Mouse (Mus musculus) adipocyte (in vitro differentiated cells): Measurements from ENCODE around the gene Lrrc17.

Experiments used
- DNase-seq: peaks from one replicate; pipeline ENCODE4 v3.0.0-alpha.2; 2016; ENCODE audit warnings: low spot score

Gene Lrrc17

DNA sequence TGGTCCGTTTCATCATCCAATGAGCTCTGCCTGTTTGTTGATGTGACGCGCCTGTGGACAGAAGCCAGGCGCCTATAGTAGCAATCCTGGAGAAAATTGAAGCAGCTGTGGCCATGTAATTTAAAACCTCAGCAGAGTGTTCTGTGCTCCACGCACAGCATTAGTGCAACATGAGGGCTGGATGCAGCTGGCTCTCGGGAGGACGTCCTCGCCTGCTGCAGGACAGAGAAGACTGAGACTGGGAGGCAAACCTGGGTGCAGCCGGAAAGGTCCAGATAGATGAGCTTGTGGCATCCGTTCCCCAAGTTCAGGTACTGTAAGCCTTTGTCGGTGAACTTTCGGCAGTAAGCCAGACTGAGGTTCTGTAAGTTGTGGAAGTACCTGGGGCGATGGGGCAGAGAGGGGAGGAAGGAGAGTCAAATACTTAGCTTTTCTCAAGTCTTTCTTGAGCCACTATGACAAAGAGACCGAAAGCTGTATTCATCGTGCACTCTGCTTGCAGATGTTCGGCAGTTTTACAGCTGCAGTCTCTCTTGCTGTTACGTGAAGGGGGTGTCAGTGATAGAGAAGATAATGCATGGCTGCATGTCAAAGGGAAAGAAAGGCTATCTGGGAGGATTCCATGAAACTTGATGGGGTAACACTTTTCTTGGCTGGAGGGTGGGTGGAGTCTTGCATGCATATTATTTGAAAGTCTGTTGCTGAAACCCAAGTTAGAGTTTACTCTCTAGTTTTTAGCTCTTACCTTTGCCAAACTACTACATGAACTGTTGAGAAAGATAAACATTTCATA, at the start of gene Lrrc17:
Gene Lrrc17, plus strand, starts transcription at position 151 of the 793 bp plus-strand sequence.
- DNase-seq, result peak; percentile 64

DNA sequence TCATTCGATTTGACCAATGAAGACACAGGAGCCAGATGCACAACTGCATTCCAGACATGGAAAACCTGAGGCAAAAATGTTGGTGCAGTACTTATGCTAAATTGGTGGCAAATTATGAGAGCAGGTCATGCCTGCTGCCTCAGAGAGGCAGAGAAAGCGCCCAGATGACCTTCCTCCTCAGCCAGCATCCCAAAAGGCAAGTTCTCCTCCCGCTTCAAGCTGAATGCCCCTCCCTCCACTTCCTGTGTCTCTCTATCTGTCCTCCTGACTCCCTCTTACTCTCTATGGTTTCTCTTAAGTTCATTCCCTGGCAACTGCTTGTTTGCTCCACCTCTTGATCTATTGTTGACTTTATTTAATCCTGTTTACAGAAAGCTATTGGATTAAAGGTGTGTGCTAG, 48.6 kb upstream of the Lrrc17 start:
- no peak for DNase-seq

DNA sequence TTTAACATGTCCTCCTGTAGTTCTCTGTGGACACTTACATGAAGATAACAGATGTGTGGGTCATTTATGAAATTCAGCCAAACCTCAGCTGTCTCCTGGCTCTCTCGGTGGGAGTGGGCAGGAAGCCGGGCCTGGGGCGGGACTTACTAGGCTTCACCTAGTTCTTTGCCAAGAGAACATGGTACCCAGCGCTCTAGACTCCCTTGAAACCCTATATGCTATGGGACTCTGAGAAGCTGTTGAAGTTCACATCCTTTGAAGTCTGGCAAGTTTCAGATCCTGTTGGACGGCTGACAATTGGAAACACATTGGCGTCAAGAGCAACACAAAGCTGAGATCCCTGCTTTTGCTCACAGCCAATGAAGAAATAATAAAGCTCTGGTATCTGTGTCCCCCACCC, 47.0 kb upstream of the Lrrc17 start:
- peak; percentile 52 for DNase-seq

DNA sequence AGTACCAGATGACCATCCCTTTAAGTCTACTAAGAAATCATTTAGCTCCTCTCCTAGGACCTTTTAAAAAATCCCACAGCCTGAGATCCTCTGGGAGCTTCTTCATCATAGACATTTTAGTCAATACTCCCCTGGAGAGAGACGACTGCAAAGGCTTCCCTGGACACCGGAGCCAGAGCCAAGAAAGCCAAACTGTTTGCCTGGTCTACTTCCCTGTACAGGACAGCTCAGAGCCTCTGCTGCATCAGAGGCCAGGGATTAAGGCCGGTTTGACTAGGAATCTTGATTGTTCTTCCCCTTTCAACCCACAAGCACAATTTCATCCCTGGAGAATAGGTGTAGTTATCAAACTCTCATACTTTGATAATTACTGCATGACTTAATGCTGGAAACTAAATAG, 46.5 kb upstream of the Lrrc17 start:
- DNase-seq, result no peak

DNA sequence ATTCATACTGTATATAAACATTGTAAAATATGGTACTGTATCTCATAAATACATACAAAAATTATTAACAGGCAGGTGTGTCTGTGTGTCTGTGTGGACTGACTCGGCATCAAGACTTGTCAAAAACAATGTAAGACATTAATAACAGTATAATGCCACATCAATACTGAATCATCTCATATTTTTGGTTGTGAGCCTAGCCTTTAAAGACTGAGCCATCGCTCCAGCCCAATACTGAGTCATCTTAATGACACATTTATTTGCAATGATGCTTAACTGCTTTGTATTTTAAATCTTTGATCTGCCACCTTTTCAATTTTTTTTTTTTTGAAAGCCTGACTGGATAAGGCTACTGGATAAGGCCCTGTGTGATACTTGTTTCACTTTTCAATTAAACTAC, 44.9 kb upstream of the Lrrc17 start:
- DNase-seq, result no peak

DNA sequence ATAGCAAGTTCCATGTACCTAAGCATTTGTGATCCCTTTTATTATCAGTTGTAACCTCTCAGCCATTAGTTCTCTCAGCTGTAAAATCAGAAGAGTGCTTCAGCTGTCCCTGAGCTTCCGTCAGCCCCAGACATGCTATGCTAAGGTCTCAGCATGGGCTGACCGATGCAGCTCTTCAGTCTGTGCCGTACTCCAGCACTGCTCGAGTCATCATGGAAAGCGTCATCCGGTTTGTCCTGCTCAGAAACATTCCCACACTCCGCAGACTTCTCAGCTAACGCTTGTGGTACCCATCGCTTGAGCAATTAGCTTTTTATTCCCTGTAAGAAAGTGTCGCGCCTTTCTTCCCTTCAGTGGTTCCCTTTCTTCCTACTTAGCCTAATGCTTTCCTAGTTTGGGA, 44.4 kb upstream of the Lrrc17 start:
- DNase-seq, result no peak

DNA sequence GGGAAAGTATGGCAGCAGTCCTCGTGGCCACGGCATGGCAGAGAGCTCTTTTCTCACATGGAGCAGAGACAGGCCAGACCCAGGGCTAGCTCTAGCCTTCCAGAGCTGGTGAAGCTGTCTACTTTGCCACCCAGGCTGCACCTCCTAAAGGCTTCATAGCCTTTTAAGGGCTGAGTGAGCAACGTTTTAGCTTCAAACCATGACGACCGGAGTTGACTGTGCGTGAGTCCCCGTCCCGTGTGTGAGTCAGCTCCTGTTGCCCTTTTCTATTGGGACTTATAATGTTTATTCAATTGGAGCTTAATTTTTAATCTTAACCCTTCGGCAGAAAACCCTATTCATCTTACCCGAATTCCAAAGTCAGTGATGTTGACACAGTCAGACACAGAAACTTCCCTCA, 43.2 kb upstream of the Lrrc17 start:
- DNase-seq, result no peak

DNA sequence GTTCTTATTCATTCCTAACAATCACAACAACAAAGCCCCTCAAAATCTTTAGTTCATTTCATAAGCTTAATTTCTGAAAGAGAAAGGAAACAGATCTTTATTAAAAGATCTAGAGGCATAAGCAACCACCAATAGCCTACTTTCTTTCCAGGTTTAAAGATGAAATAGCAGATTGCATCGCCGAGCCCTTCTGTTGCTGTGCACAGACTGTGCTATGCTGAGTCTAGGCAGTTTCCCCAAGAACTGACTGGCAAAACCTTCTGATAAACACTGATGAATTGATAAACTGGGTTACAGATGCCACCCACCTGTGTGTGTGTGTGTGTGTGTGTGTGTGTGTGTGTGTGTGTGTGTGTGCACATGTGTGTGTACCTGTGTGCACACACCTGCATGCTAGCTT, 42.4 kb upstream of the Lrrc17 start:
- no peak for DNase-seq

DNA sequence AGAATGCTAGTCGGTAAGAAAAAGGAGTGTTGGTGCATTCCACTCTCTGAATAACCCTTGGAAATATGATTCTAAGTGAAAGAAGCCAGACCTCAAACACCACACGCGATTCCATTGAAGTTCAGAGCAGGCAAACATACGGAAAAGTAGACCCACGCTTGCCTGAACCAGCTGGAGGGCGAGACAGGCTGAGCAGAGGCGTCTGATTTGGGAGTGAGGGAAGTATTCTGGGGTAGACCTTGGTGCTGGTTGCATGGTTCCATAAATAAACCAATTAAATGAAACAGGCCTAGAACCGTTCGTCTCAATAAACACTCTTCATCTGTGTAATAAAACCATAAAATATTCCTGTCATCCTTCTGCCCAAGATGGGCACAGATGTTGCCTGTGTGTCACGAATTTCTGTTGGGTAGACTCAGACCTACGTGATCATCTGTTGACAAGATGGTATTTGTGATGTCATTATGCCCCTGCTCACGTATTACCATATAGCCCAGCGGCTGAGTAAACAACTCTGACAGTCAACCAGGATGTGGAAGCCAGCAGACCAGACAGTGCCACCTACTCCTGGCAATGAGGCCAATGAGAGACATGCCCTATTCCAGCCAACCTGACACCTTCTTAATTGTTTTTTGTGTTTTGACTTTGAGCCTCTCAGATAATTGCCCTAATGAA, 40.3 kb upstream of the Lrrc17 start:
- DNase-seq, result no peak

DNA sequence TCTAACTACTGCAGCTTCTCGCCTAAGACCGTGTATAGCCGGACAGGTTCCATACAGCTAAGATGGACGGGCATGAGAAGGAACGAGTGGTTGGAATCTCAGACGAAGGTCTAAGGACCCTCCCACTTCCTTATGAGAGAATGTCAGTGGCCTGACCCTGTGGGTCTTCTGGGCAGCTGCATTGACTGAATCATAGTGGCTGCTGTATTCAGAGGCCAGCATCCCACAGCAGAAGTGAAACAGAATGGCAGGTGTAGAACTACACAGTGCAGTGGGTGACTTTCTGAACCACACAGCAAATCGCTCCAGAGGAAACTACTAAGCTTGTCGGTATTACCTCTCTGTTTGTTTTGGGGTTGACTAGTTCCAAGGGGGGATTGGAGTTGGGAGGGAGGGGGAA, 38.2 kb upstream of the Lrrc17 start:
- DNase-seq, result no peak

DNA sequence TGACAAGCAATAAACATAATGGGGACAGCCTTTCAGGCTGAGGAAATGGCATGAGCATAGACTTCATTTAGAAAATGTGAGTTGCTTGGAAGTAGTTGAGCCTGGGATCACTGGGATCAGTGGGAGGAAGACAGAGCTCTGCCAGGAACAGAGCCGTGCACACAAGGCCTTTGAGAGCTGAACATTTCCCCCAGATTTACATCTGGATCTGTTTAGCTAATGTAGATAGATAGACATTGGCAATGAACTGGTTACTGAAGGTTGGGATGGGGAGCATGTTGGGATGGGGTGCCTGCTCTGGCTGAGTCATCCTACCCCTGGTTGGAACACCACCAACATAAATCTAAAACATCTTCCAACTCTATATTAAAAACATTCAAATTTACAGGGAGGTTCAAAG, 36.5 kb upstream of the Lrrc17 start:
- DNase-seq, result peak; percentile 39

DNA sequence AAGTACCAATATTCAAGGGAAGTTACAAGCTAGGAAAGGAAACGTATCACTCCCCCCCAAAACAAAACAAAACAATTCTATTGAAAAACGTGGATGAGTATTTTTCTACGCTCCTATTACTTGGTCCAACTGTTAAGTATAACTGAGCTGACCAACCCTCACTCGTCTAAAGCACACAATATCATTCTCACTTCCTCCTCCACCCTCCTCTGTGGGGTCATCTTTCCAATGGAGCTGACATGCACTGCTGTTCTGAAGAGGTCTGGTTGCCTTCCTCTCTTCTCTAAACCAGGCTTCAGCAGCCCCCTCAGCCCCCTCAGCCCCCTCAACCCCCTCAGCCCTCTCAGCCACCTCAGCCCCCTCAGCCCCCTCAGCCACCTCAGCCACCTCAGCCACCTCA, 33.6 kb upstream of the Lrrc17 start:
- DNase-seq, result no peak

DNA sequence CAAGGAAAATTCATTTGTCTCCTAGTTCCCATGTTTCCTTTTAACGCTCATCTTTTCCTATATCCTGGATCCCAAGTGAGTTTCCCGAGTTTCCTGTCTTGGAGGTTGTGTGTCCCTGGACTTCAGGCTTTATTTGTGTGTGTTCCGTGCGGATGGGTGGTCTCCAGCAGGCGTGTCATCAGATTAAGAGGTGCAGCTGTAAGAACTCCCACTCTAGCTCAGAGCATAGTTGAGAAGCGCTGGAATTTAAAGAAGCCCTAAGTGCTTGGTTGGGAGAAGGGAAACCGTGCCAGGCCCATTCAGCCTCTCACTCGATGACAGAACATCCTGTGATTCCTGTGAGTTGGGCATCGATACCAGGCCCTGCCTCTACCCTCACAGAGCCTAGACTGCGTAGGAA, 30.0 kb upstream of the Lrrc17 start:
- no peak for DNase-seq

DNA sequence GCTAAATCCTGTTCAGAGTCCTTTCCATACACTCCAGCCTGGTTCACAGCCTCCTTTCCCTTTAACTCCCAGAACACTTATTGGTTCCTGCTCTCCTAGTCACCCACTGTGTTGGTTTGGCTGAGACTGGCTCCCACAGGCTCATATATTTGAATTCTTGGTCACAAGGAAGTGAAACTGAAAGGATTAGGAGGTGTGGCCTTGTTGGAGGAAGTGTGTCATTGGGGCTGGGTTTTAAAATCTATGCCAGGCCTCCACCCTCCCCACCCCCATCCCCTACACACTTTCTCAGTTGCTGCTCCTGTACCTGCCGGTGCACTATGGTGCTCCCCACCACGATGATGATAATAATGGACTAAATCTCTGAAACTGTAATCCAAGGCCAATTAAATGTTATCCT, 25.8 kb upstream of the Lrrc17 start:
- no peak for DNase-seq

DNA sequence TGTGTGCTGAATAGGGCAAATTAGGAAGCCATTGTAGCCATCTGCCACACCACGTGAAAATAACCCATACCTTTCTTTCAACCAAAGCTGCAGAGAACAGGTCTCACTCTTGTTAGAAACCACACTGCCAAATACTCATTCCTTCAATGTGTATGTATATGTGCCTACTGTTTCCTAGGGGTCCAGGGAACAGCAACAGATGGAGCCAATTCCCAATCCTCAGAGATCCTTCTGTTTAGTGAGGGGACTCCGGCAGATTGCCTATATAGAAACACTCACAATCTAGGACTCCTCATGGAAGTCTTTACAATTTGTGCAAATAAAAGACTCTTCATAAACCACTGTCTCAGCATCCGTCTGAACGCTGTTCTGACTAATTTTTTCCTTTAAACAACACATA, 25.2 kb upstream of the Lrrc17 start:
- no peak for DNase-seq

DNA sequence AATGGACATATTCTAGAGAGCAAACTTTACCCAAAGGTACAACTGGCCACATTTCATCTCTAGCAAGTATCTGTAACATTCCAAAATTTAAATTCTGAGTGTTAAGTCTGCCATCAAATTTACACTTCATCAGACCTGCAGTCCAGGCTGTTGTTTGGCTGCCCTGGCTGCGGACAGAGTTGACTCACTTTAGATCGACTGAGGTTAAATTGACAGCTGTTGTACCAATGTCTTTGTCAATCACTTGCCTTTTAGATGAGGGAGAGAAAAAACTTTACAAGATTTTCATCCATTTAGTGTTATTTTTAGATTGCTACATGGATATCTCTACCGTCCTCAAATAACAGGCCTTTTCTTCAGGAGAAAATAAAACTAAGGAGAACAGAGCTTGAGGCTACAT, 24.2 kb upstream of the Lrrc17 start:
- DNase-seq, result no peak

DNA sequence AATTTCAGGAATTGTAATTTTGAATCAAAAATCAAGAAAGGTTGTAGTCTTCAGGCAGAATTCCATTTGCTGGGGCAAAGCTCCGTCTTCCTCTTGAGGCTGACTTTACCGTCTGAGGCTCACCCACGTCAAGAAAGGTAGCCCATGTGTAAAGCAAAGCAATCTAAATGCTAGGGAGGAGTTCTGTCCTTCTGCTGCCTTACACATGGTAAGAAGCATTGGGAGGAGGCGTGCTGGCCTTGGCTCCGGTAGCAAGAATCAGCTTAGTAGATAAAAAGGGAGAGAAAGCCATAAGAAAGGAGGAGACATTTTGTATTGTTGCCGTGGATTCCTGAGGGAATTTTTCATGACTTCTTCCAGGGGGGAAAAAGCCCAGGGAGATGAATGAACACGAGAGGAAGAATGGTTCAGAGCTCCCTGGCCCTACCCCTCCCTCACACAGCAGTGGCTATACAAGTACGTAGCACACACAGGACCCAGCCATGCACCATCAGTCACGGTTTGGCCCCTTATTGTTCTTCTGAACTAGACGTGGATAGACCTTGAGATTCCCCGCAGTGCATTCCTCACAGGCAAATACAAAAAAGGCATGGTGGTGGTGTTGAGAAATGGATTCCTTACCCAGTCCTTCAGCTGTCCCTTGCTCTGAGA, 16.4 kb upstream of the Lrrc17 start:
- DNase-seq, result no peak

DNA sequence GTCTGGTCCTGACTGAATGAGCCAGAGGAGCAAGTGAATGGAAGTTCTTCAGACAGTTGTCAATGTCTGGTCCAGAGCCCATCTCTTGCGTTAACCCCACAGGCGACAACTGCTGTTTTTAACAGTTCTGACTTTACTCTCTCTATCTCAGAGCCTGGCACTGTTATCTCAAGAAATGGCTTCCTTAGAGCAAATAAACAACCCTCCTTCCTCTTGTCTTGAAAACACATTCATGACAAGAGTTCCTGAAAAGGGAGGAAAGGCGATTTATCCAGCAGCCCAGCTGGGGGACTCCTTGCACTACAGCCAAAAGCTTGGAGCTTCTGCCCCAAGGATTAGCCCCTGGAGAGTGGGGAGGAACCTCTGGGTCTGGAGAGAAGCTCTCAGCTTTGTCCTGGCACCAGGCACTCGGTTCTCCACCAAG, 15.9 kb upstream of the Lrrc17 start:
- peak; percentile 63 for DNase-seq

DNA sequence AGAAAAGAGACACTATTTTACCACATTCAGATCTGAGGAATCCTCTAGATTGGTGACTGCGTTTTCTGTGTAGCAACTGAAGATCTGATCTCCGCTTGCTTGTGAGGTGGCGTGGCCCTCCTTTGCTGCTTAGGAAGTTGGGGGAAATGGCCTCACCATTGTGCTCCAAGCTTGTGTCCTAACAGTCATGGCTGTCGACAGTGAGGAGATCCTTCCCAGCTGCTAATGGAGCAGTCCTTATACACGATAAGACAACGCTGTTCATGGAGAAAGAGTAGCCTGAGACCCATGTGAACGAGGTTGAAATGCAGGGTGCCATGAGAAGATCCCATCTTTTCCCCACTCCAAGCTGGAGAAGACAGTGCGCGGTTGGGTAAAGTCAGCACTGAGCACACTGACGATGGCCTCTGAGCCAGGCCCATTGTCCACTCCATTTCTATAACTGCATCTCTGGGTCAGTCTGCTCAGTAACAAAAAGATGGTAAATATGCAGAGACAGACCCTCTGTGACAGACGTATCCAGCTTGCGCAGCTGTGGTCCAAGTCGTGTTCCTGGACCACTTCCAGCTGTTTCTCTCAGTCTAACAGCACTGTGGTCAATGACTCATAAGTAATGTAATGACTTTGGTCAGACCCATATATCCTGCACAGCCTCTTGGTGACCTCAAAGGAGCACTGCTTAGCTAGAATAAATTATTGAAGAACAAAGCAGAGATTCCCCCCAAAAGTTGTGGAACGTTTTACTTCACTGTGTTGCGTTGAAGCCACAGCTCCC, 15.1 kb upstream of the Lrrc17 start:
- DNase-seq, result peak; percentile 30

DNA sequence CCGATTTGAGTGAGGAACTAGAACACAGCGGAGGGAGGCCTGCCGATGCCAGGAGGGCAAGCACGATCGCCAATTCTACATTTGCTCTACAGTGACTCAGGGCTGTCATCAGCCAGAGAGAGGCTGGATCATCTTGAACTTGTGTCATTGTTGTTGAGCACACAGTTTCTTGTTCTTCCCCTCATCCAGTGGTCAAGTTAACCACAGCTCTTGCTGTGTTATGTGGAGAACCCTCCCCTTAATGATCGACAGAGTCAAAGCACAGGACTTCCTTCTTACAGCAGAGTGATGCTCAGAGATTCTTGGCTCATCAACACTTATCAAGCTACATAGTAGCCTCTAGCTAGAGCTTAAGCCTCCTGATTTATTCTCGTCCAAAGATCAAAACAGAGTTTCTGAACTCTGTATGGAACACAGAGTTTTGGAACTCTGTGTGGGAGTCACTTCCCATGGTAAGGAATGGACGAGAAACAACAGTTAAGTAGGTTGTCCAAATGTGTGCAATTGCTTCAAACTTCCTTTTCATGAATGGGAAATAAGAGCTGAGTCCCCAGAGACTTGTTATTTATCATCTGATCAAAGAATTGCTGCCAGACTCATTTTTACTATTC, 14.1 kb upstream of the Lrrc17 start:
- DNase-seq, result peak; percentile 39

DNA sequence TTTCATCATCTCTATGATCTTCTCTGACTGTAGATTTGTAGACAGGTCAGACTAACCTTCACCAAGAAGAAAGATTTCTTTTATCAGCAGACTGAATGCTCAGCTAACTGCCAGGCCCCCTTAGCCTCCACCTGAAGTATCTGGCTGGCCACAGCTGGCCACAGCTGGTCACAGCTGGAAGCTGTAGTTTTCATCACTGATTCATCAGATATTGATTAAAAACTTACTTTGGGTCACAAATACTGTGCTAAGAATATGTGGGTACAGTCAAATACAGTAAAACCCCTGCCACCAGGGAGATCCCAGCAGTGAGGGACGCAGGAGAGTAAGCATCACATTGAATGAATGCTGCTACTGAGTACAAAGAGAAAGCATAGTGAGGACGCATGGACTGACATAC, 11.2 kb upstream of the Lrrc17 start:
- no peak for DNase-seq

DNA sequence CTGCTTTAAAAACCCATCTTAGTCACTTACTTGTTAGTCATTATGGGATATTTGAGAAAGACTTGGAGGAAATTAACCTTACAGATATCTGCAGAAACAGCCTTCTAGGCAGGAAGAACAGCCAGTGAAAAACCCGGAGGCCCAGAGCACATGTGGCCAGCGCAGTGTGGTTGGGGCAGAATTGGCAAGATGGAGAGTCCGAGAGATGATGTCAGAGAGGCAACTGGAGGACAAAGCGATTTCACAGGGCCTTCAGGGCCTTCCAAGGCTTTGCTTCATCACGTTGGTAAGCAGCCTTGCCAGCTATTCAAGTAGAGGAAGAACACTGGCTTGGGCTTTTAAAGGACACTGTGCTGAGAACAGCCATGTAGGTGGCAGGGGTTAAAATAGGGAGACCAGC, 10.4 kb upstream of the Lrrc17 start:
- DNase-seq, result peak; percentile 94
